Mouse (Mus musculus) adrenal gland, postnatal 14 days (tissue): ENCODE data around the gene Cby1. TPM values are rescaled to one million over a fixed set of nuclear protein-coding genes. Genes with fewer than 3 reads are reported as not detected.

Source experiments
- DNase-seq: peaks from one replicate; pipeline ENCODE4 v3.0.0; 2021; ENCODE audit warnings: mixed read lengths
- total RNA-seq: library from RNA; stranded (reverse); gene quantifications from 2 replicates; pipeline ENCODE4 v1.2.3, GENCODE M21; 2021

The Cby1 gene
- total RNA-seq, 1 experiment from 2014 or later: 21.9 TPM

DNA sequence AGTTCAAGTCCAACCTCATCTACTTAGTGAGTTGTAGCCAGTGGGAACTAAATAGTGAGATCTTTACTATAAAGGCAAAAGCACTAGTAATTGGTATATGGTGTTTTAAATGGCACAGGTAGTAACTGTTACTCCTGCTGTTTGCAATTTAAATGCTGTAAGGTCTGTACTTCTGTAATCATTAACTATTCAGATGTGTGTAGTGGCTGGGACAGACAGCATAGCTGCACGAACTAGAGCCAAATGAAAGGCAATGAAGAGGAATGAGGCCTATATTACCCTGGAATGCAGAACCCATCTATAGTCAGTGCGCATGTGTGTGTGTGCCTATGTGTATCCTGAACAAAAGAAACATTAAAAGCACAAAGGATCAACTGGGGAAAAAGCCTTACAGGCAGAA, 18.9 kb downstream of the Cby1 start:
- no peak for DNase-seq

DNA sequence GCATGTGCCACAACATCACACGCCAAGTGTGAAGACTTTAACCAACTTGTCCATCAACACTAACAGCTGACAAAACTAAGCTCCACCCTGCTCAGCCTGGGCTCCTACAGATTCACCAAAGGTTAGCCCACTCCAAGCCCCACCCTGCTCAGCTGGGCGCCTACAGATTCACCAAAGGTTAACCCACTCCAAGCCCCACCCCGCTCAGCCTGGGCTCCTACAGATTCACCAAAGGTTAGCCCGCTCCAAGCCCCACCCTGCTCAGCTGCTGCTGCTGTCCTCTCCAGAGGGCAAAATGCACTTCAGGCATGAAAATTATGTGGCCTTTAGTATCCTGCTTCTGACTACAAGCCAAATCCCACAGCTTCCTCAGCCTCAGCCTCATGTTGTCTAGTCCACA, 23.0 kb downstream of the Cby1 start:
- DNase-seq: no peak

DNA sequence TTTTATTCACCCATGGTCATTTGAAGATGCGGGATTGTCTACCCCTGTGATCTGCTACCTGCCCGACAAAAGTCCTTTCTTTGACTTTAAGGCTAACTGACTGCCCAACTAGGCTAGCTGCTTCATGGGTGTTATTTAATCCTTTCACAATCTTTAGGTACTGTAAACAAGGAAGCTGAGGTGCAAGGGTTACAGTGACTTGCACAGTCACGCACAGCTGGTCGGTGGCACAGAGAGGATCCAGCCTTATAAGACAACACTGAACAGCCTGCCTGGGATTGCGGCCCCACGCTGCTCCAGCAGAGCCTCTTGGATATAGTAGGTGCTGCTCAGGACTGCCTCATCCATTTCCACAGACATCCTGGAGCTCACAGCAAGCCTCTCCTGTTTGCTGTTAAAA, 24.1 kb downstream of the Cby1 start:
- DNase-seq: no peak

DNA sequence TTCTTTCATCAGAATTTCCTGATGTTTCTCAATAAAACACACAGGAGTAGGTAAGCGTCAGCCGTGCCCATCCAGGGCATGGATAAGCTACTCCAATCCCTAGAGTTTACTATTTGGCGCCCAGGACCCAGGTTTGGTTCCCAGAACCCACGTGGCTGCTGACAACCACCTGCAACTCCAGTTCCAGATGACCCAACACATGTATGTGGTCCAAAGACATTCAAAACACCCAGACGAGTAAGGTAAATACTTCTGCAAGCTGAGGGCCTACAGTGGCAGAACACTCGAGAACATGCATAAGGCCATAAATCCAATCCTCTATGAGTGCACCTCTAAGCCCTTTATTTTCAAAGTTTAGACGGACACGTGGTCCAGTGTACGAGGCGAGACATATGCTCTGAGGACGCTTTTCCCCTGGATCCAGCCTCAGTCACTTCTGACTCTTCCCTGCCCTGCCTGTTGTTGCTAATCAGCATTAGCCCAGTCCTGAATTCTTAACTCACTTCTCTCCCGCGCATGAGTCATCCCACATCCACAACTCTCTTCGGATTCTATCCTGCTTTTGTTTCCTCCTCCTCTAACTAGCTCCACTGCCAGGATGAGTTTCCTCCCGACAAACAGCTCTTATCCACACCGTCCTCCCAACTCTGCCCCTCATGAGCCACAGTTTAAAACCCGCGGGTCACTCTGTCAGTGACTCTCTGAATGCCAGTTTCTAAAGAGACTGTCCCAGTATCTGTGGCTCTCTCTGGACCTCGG, 24.9 kb downstream of the Cby1 start:
- DNase-seq: peak; percentile 50

DNA sequence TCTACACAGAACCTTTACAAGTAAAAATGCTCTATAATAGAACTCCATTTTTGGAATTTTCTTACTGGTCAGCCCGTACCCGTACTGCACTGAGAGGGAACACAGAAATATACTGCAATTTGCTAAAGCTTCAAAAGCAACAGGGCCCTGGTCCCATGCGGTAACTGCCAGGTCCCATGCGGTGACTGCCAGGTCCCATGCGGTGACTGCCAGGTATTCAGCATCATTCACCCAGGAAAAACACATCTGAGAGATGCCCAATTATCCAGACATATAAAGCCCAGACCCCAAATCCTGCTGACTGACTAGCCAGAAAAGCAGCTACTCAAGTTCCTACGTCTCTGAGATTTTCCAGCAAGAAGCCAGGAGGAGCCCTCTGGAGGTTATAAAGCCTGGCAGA, 25.6 kb downstream of the Cby1 start:
- DNase-seq: no peak

DNA sequence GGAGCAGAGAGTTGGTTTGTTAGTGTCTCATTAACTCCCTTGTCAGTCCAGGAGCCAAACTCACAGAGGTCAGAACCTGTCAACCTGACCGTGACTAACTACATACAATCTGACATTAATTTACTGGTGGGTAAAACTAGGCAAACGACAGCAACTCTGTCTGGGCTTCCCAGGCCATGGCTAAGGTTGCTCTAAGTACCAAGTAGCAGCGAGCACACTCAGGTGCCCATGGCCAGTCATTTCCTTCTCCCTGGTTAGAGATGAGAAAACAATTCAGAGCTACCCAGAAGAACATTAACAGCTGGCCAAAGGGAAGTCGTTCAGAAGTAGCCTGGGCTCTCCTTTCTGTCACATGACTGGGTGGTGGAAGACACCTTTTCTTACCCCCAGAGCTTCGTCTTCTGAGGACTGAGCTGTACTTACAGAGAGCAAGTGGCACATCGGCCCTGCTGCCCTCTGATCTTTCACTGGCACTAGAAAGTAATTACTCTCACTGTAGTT, 26.2 kb downstream of the Cby1 start:
- no peak for DNase-seq

DNA sequence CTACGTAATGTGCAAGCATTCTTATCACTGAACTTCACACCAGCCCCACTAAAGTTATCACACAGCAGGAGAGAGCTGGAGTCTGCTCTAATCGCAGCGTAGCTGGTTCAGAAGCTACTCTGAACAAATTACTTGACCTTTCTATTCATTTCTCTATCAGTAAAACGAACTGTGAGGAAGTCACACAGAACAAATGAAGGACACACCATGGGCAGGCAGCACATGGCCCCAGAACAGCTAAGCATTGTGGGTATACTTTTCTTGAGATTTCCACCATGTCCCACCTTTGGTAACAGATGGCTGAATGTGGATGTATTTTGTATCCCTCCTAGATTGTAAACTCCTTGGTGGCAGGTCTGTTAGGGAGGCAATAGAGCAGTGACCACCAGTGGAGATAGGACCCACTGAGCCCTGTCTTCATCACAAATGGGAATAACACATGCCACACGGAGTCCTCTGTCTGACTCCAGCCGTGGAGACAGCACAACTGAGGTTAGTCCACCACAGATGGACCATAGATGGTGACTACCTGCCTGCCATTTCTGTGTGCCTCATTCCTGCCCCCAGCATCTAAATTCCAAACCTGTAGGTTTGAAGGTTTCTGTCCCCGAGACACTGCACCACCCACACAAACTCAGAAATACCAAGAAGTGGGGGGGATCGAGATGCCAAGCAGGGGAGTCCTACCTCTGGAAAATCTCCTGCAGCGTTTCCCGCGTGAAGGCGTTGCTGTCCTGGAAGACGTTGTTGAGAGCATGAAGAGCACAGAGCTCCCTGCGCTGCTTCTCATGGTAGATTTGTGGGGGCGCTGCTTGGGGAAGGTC, 27.3 kb downstream of the Cby1 start:
- DNase-seq: no peak

DNA sequence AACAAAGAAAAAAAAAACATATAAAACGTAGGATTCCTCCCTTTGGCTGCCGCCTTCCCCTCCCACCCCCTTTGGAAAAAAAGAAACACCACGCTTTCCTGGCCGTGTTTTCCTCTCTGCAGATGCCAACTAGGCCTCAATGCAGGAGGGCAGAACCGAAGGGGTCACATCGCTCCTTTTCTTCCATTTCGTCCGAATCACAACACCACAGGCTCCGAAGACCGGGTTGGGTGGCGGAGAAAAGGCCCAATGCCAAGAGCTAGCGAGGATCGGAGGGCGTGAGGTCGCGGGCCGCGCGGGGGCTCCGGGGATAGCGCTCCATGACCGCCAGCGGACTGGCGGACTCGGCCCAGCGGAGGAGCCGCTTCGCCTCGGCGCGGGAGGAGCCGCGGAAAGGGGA, 28.2 kb downstream of the Cby1 start:
- peak; percentile 64 for DNase-seq

DNA sequence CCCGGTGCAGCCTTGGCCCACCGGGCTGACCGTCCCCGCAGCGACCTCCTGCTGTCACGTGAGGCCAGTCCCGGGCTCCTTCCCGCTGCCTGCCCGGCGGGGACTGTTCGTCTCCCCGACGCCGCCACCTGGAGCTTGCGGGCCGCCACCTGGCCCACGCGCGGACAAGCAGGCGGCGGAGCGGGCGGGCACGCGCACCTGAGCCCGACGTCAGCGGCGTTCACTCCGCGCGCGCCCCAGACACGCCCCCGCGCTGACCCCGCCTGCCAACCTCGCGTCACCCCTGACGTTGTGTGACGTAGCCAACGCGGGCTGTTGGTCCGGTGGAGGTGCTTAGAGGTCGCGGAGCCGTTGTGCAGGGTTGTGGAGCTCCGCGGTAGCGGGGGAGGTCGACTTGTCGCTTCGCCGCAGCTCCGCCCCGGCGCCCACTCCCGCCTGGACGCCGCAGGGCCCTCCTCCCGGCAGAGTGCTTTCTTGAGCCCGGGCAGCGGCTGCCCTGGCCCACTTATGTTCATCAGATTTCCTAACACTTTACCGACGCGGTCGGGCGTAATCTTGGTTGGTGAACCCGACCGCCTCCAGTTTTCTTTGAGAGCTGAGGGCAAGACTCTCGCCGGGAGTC, 28.8 kb downstream of the Cby1 start, which contains the start of gene Josd1:
Gene Josd1 (minus strand): TSS at position 274 of the 622 bp plus-strand sequence.
- peak; percentile 98 for DNase-seq

DNA sequence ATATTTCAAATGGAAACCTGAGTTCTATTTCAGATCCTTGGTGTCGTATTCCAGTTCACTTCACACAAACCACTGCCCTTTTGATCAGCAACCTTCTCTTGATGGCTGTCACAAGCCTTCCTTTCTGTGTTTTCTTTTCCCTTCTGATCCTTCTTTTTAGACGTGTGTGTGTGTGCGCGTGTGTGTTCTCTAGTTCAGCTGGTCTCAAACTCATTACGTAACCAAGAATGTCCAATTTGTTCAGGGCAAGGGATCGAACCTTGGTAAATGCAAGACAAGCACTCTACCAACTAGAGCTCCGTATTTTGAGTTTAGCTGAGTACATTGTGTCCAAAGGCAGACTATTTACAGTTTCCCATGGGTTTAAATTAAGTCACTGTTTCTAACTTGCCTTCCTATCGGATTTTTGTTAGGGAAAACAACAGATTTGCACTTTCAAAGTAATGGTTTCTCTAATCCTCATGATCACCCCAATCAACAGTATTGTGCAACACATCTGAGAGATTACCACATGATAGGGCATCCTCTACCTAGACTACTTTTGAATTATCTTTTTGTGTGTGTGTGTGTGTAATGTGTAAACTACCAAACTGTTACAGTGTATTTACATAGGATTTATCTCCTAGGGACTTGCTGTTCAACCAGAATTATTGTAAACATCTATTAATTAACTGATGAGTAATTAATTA, 29.4 kb downstream of the Cby1 start:
- DNase-seq: no peak

DNA sequence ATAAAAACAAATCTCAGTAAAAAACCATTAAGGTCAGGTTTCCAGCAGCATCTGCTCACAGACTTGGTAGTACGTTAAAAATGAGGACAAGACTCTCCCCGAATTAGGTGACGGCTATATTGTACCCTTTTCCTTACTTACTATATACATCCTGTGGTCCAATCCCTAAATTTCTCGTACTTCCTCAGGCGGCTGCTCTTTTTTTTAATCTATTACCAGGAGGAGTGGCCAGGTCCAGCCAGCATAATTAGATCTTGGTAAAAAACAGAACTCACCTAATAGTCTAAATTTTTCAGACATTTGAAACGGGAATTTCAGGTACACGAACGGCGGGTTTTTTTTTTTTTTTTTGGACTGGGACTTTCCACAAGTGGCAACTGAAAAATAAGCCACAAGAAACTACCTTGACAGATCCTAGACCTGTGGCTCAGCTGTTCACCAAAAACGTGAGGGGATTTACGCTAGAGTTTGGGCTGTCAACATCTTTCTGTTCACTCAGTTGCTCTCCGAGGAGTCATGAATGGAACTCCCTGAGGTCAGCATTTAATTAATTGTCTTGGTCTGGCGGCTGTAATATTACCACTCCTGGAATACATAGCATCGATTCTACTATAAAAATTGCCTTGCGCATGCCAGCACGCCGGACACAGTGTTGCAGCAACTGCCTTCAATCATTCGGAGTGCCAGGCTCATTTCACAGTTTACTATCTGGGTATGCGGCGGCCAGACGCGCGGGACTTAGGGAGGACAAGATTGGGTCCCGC, 30.8 kb downstream of the Cby1 start:
- DNase-seq: no peak

DNA sequence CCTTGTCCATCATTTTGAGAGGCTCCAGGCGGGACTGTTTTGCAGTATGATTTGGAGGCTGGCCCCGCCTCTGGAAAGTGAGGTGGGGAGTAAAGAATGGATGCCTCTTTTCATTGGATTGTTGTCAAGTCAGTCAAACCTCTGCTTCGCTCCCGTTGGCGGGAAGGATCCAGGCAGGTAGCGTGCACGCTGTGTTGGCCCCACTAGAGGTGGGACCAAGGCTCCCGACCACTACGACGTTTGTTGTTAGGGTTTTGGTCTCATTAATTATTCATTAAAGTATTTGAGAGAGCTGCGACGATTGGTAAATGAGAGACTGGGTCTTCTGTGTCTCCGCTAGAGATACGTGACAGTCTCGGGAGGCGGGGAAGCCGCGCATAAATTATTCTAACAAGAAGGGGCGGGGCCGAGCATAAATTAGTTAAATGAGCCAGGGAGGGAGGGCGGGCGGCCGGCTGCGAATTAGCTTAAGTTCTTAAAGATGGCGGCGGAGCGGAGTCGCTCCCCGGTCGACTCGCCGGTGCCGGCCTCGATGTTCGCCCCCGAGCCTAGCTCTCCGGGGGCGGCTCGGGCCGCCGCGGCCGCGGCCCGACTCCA, 31.5 kb downstream of the Cby1 start, which contains the start of gene Gtpbp1:
Gene Gtpbp1 (plus strand): TSS at position 420 of the 597 bp plus-strand sequence.
- peak; percentile 97 for DNase-seq

DNA sequence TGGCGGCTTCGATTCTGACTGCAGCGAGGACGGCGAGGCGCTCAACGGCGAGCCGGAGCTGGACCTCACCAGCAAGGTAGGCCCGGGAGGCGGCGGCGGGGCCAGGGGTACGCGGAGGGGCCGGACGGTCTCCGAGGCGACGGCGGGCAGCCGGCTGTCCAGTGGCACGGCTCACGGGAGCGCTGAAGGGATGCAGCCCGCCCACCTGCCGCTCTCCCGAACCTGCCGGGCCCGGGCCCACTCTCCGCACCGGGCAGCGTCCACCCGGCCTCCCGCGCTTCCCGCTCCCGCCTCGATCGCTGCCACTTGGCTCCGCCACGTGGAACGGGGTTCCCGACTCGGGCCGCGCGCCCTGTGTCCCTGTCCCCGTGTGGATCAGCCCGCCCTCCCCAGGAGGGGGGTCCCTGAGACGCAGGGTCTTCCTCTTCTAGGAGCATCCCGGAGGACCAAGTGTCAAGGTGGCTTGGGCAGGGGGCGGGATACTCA, 32.1 kb downstream of the Cby1 start:
- no peak for DNase-seq

DNA sequence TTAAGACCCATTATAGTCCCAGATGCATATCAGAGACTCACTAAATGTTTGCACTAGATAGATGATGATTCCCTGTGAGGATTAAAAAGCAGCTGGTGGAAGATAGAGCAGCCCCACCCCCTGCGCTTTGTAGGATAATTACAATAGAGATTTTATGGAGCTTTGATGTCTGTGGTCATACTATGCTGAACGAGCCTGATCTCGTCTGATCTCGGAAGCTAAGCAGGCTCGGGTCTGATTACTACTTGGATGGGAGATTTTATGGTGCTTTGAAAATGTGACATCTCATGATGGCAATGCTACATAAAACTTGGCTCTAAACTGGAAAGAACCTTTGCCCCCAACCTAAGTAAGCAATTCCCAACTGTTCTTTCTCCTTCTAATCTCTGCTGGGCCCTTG, 33.3 kb downstream of the Cby1 start:
- no peak for DNase-seq

DNA sequence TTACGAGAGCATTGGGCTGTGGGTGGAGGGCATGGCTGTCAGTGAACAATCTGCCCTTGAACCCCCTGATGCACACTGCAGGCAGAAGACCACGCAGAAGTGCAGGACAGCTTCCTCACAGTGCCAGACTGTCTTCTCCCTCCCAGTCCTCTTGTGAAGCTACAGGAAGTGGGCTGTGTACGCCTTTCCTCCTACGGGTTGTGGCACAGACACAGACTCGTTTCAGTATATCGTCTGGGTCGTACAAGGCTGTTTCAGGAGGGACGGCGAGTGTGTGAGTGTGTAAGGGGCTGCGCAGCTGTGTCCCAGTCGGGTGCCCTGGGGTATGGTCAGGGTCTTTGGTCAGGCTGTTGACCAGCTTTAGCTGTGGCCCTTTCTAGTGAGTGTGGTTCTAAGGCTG, 34.7 kb downstream of the Cby1 start:
- DNase-seq: no peak

DNA sequence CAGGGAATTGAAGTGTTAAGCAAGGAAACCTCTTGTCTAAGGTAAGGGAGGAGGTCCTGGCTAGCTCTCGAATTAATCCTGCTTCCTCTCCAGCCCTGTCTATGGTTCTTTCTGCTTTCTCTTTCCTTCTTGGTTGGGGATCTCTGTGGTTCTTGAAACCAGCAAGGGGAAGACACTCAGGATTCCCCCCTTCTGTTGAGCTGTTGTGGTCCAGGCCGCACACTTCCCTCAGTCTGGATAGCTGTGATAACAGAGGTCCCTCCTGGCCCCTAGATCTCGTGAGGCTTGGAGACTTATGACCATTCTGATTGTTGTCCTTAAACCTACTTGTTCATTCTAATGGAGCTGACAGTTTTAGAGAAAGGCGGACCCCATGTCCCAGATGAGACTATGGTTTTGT, 35.5 kb downstream of the Cby1 start:
- DNase-seq: no peak

DNA sequence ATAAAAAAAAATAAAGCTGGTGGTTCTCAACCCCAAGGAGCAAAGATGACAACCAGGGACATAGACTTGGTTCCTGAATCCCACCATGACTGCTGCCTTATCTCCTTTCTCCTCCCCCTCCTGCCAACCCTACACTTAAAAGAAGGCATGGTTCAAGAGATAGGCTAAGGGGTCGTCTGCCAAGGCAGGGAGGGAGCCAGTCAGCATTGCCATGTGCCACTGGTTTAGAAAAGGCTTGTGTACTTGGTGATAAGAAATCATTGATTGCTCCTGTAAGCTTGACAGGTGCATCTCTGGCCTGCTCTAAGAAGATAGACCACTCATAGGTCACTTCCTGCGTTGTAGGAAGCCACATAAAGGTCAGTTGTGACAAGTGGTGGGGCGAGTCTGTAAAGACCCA, 36.5 kb downstream of the Cby1 start:
- DNase-seq: no peak

DNA sequence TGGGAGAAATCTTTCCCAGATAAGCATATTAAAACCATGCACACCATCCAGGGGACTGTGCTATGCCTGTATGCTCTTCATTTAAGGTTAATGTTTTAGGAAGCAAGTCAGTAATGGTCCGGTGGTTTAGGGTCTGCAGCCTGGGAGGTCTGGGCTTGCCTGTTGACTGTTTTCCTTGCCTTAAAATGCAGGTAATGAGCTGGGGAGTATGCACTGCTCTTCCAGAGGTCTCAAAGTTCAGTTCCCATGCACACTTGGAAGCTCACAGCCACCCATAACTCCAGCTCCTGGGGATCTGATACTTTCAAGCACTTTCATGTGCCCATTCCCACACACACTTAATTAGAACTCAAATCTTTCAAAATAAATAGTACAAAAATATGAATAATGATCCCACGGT, 37.5 kb downstream of the Cby1 start:
- DNase-seq: no peak

DNA sequence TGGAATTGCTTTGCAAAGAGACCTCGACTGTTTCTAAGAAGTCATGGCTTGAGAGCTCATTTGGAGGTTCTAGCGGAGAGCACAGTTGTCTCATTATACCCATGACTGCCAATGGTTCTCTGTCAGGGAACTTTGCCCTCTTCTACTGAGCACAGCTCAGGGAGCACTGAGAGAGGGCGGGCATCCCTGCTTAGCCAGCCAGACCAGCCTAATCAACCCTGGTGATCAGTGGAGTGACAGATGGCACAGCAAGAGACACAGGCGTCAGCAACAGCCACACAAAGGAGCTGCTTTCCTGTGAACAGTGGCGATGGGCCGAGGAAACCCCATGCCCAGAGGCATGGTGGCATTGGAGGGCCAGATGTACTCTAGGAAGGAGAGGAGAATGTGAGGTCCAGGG, 38.0 kb downstream of the Cby1 start:
- DNase-seq: no peak

DNA sequence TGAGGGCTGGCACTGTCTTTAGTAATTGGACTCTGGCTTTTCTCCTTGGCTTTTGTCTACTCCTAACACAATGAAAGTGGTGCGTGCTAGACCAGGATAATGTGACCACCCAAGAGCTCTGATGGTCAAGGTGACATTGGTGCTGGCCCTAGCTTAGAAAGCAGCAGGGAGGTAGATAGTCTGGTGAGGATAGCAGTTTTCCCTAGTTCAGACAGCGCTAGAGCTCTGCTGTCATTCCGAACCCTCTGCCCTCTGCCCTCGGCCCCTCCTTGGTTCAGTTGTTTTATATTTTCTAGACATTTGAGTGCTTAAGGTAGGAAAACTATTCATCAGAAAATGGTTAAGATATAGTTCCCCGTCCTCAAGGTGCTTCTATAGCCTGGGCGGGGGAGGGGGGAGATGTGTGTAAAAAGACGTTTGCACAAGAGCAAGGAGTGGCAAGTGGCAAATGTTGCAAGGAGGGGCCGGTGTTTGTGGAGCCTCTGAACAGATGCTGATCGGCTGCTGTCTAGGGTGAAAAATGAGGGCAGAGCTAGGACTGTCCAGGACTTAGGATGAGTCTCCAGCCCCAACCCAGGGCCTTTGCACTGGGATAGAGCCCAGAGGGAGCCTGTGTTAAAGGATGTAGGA, 38.7 kb downstream of the Cby1 start:
- DNase-seq: no peak
